Mouse (Mus musculus) 3134 (cell line): ENCODE data around the gene Dhrs3.
A peak's percentile ranks its signal among the peaks of the same experiment; 100 is the strongest.

Experiments
- DNase-seq: peaks from one replicate; pipeline ENCODE4 v3.0.0-alpha.2; 2011; ENCODE audit warnings: low spot score; ENCODE audit not compliant: insufficient read length; ENCODE audit errors: extremely low read depth

Gene Dhrs3

GRCm38 (mm10) chr4:144934501-144934900, 41.9 kb downstream of the Dhrs3 start:
- DNase-seq: no peak

GRCm38 (mm10) chr4:144936563-144937154, 44.0 kb downstream of the Dhrs3 start:
- no peak for DNase-seq

GRCm38 (mm10) chr4:144939847-144940411, 47.3 kb downstream of the Dhrs3 start:
- no peak for DNase-seq

- no peak for DNase-seq
Measured at GRCm38 (mm10) chr4:144940796-144941462, 48.3 kb downstream of the Dhrs3 start.

- no peak for DNase-seq
Measured at GRCm38 (mm10) chr4:144942433-144942832, 49.8 kb downstream of the Dhrs3 start.

GRCm38 (mm10) chr4:144943273-144943672, 50.6 kb downstream of the Dhrs3 start:
- no peak for DNase-seq

GRCm38 (mm10) chr4:144947738-144948390, 55.2 kb downstream of the Dhrs3 start:
- DNase-seq: no peak

- peak; percentile 96 for DNase-seq
Measured at GRCm38 (mm10) chr4:144949441-144950326, 57.1 kb downstream of the Dhrs3 start.

- no peak for DNase-seq
Measured at GRCm38 (mm10) chr4:144950327-144950711, 57.7 kb downstream of the Dhrs3 start.

GRCm38 (mm10) chr4:144950883-144951282, 58.3 kb downstream of the Dhrs3 start:
- no peak for DNase-seq

GRCm38 (mm10) chr4:144951859-144952258, 59.2 kb downstream of the Dhrs3 start:
- DNase-seq: peak; percentile 23

- DNase-seq: no peak
Measured at GRCm38 (mm10) chr4:144953421-144953820, 60.8 kb downstream of the Dhrs3 start.

GRCm38 (mm10) chr4:144955863-144956262, 63.2 kb downstream of the Dhrs3 start:
- no peak for DNase-seq

GRCm38 (mm10) chr4:144956293-144956692, 63.7 kb downstream of the Dhrs3 start:
- no peak for DNase-seq

- DNase-seq: no peak
Measured at GRCm38 (mm10) chr4:144957186-144957585, 64.6 kb downstream of the Dhrs3 start.

GRCm38 (mm10) chr4:144957721-144958120, 65.1 kb downstream of the Dhrs3 start:
- DNase-seq: no peak

GRCm38 (mm10) chr4:144960188-144960904, 67.7 kb downstream of the Dhrs3 start:
- peak; percentile 43 for DNase-seq

GRCm38 (mm10) chr4:144961232-144961631, 68.6 kb downstream of the Dhrs3 start:
- DNase-seq: no peak

- no peak for DNase-seq
Measured at GRCm38 (mm10) chr4:144961696-144962095, 69.1 kb downstream of the Dhrs3 start.

- no peak for DNase-seq
Measured at GRCm38 (mm10) chr4:144965255-144965654, 72.6 kb downstream of the Dhrs3 start.
